Mouse (Mus musculus) layer of hippocampus, postnatal 10 days (tissue): ENCODE data around the gene Gm47283. TPM values are rescaled to one million over a fixed set of nuclear protein-coding genes. Genes with fewer than 3 reads are reported as not detected.

Source experiments
- total RNA-seq, 2 experiments: library from RNA; stranded (reverse); gene quantifications; 2 replicates each; pipeline ENCODE4 v1.2.3; 2021

The Gm47283 gene
- total RNA-seq, 2 experiments from 2014 or later: not detected

Other genes starting within 250 kb of the Gm47283 start
- gene Gm21860, start 29.9 kb upstream of the Gm47283 start, total RNA-seq: not detected
- not detected for gene Gm21748, start 54.4 kb downstream of the Gm47283 start, total RNA-seq